Mouse (Mus musculus) spleen, adult 2 months (tissue): Measurements from ENCODE around the gene Mras.

Experiments
- CTCF ChIP-seq: fragments of 200-500 bp; IDR thresholded peaks from 2 replicates; pipeline ENCODE4 v1.5.1; 2011; ENCODE audit warnings: mild to moderate bottlenecking, inconsistent platforms; ENCODE audit not compliant: insufficient read depth, insufficient read length, insufficient replicate concordance; ENCODE audit errors: extremely low read depth
- POLR2A ChIP-seq: fragments of 200-500 bp; IDR thresholded peaks from 2 replicates; pipeline ENCODE4 v1.6.1; 2011; ENCODE audit warnings: low read depth, low read length, inconsistent platforms

DNA sequence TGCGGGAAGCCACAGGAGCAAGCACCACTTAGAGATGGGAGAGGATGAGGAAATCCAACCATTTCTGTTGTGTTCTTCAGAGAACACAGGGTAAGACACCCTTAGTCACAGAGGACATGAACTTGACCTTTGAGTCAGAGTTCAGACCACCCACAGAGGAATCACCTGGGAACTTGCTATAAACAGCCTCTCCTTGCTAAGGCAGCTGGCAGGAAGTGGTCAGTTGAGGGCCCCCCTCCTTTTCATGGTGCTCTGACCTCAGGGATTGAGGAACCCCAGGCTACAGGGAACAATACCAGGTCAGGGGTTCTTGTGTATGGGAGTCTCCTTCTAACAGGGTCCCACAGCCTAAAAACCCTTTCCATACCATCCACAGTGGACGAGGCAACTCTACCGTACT lies 20.4 kb downstream of the Mras start:
- TF ChIP-seq POLR2A (no peak), CTCF (no peak)
